Mouse (Mus musculus): ENCODE data around the gene Socs7. TPM values are rescaled to one million over a fixed set of nuclear protein-coding genes. Genes with fewer than 3 reads are reported as not detected.

The Socs7 gene
- polyA plus RNA-seq, 2 experiments, result 2.6 to 13.7 TPM

GRCm38 (mm10) chr11:97343175-97343574 lies 19.2 kb upstream of the Socs7 start:
- H3K4me2 ChIP-seq (replicated peaks; ENCODE audit: low read depth, low read length, severe bottlenecking), result no peak overlapping the region
- no peak overlapping the region for H3K4me3 ChIP-seq (replicated peaks; ENCODE audit: low read length)
- no peak for TF ChIP-seq POLR2A (IDR thresholded peaks at IDR 0.05; ENCODE audit: borderline replicate concordance, extremely low read depth, insufficient read depth, insufficient read length)
- H3K9me3 ChIP-seq (ENCODE audit: control insufficient read depth, low read length), result no peaks in the 10 kb centered on the region
- no peak overlapping the region for H3K27ac ChIP-seq (replicated peaks; ENCODE audit: low read depth, low read length)
- WGBS, result 40% methylated on average over 8 of the region's 8 CpGs
- no peak overlapping the region for H3K9ac ChIP-seq (ENCODE audit: low read depth, low read length, severe bottlenecking)
- no peak for DNase-seq (ENCODE audit: low spot score)
- no peaks in the 10 kb centered on the region for H3K27me3 ChIP-seq (ENCODE audit: control insufficient read depth, insufficient read depth, low read length)
- no peaks in the 10 kb centered on the region for H3K36me3 ChIP-seq (ENCODE audit: control insufficient read depth, insufficient read depth, low read length)
- H3K4me1 ChIP-seq (ENCODE audit: control insufficient read depth, insufficient read depth, low read length), result peaks cover 10% of the 10 kb centered on the region
- ATAC-seq (ENCODE audit: low FRiP score, low read depth), result no peak

- Histone ChIP-seq H3K9ac (ENCODE audit: low read depth, low read length, severe bottlenecking) (no peak overlapping the region), H3K4me2 (replicated peaks; ENCODE audit: low read depth, low read length, severe bottlenecking) (no peak overlapping the region), H3K36me3 (ENCODE audit: control insufficient read depth, insufficient read depth, low read length) (no peaks in the 10 kb centered on the region), H3K4me1 (ENCODE audit: control insufficient read depth, insufficient read depth, low read length) (peaks cover 6% of the 10 kb centered on the region), H3K27ac (replicated peaks; ENCODE audit: low read depth, low read length) (no peak overlapping the region), H3K9me3 (ENCODE audit: control insufficient read depth, low read length) (no peaks in the 10 kb centered on the region), H3K27me3 (ENCODE audit: control insufficient read depth, insufficient read depth, low read length) (no peaks in the 10 kb centered on the region), H3K4me3 (replicated peaks; ENCODE audit: low read length) (no peak overlapping the region)
- 29% methylated on average over 17 of the region's 17 CpGs for WGBS
- TF ChIP-seq POLR2A (IDR thresholded peaks at IDR 0.05; ENCODE audit: borderline replicate concordance, extremely low read depth, insufficient read depth, insufficient read length), result no peak
- ATAC-seq (ENCODE audit: low FRiP score, low read depth) (no peak), DNase-seq (ENCODE audit: low spot score) (no peak)
These were observed 18.7 kb upstream of the Socs7 start for GRCm38 (mm10) chr11:97343619-97344018.

GRCm38 (mm10) chr11:97345446-97345845 lies 16.9 kb upstream of the Socs7 start:
- no peak overlapping the region for H3K4me3 ChIP-seq (replicated peaks; ENCODE audit: low read length)
- H3K9ac ChIP-seq (ENCODE audit: low read depth, low read length, severe bottlenecking), result no peak overlapping the region
- H3K27me3 ChIP-seq (ENCODE audit: control insufficient read depth, insufficient read depth, low read length), result no peaks in the 10 kb centered on the region
- no peak for DNase-seq (ENCODE audit: low spot score)
- no peak overlapping the region for H3K4me2 ChIP-seq (replicated peaks; ENCODE audit: low read depth, low read length, severe bottlenecking)
- H3K4me1 ChIP-seq (ENCODE audit: control insufficient read depth, insufficient read depth, low read length), result peaks cover 10% of the 10 kb centered on the region
- TF ChIP-seq POLR2A (IDR thresholded peaks at IDR 0.05; ENCODE audit: borderline replicate concordance, extremely low read depth, insufficient read depth, insufficient read length), result no peak
- ATAC-seq (ENCODE audit: low FRiP score, low read depth), result no peak
- H3K27ac ChIP-seq (replicated peaks; ENCODE audit: low read depth, low read length), result no peak overlapping the region
- 65% methylated on average over 10 of the region's 10 CpGs for WGBS
- no peaks in the 10 kb centered on the region for H3K9me3 ChIP-seq (ENCODE audit: control insufficient read depth, low read length)
- H3K36me3 ChIP-seq (ENCODE audit: control insufficient read depth, insufficient read depth, low read length), result no peaks in the 10 kb centered on the region

- Histone ChIP-seq H3K9me3 (ENCODE audit: control insufficient read depth, low read length) (no peaks in the 10 kb centered on the region), H3K27me3 (ENCODE audit: control insufficient read depth, insufficient read depth, low read length) (no peaks in the 10 kb centered on the region), H3K36me3 (ENCODE audit: control insufficient read depth, insufficient read depth, low read length) (no peaks in the 10 kb centered on the region), H3K9ac (ENCODE audit: low read depth, low read length, severe bottlenecking) (no peak overlapping the region), H3K4me2 (replicated peaks; ENCODE audit: low read depth, low read length, severe bottlenecking) (no peak overlapping the region), H3K27ac (replicated peaks; ENCODE audit: low read depth, low read length) (no peak overlapping the region), H3K4me1 (ENCODE audit: control insufficient read depth, insufficient read depth, low read length) (peaks cover 11% of the 10 kb centered on the region), H3K4me3 (replicated peaks; ENCODE audit: low read length) (no peak overlapping the region)
- DNase-seq (ENCODE audit: low spot score) (no peak), ATAC-seq (ENCODE audit: low FRiP score, low read depth) (no peak)
- WGBS, result 83% methylated on average over 9 of the region's 9 CpGs
- TF ChIP-seq POLR2A (IDR thresholded peaks at IDR 0.05; ENCODE audit: borderline replicate concordance, extremely low read depth, insufficient read depth, insufficient read length), result no peak
These were observed 16.0 kb upstream of the Socs7 start for GRCm38 (mm10) chr11:97346383-97346782.

- Histone ChIP-seq H3K9ac (ENCODE audit: low read depth, low read length, severe bottlenecking) (no peak overlapping the region), H3K27me3 (ENCODE audit: control insufficient read depth, insufficient read depth, low read length) (no peaks in the 10 kb centered on the region), H3K4me2 (replicated peaks; ENCODE audit: low read depth, low read length, severe bottlenecking) (no peak overlapping the region), H3K9me3 (ENCODE audit: control insufficient read depth, low read length) (no peaks in the 10 kb centered on the region), H3K4me1 (ENCODE audit: control insufficient read depth, insufficient read depth, low read length) (peaks cover 11% of the 10 kb centered on the region), H3K36me3 (ENCODE audit: control insufficient read depth, insufficient read depth, low read length) (no peaks in the 10 kb centered on the region), H3K27ac (replicated peaks; ENCODE audit: low read depth, low read length) (no peak overlapping the region), H3K4me3 (replicated peaks; ENCODE audit: low read length) (no peak overlapping the region)
- DNase-seq (ENCODE audit: low spot score), result no peak
- WGBS, result 77% methylated on average over 9 of the region's 9 CpGs
- no peak for ATAC-seq (ENCODE audit: low FRiP score, low read depth)
- TF ChIP-seq POLR2A (IDR thresholded peaks at IDR 0.05; ENCODE audit: borderline replicate concordance, extremely low read depth, insufficient read depth, insufficient read length), result no peak
These were observed 15.1 kb upstream of the Socs7 start for GRCm38 (mm10) chr11:97347291-97347690.

- Histone ChIP-seq H3K9ac (ENCODE audit: low read depth, low read length, severe bottlenecking) (no peak overlapping the region), H3K4me3 (replicated peaks; ENCODE audit: low read length) (no peak overlapping the region), H3K27me3 (ENCODE audit: control insufficient read depth, insufficient read depth, low read length) (no peaks in the 10 kb centered on the region), H3K4me2 (replicated peaks; ENCODE audit: low read depth, low read length, severe bottlenecking) (no peak overlapping the region), H3K36me3 (ENCODE audit: control insufficient read depth, insufficient read depth, low read length) (no peaks in the 10 kb centered on the region), H3K27ac (replicated peaks; ENCODE audit: low read depth, low read length) (no peak overlapping the region), H3K4me1 (ENCODE audit: control insufficient read depth, insufficient read depth, low read length) (peaks cover 11% of the 10 kb centered on the region), H3K9me3 (ENCODE audit: control insufficient read depth, low read length) (no peaks in the 10 kb centered on the region)
- 20% methylated on average over 2 of the region's 2 CpGs for WGBS
- no peak for TF ChIP-seq POLR2A (IDR thresholded peaks at IDR 0.05; ENCODE audit: borderline replicate concordance, extremely low read depth, insufficient read depth, insufficient read length)
- ATAC-seq (ENCODE audit: low FRiP score, low read depth) (peak; percentile 55; the same call in 1 of the 2 replicates), DNase-seq (ENCODE audit: low spot score) (peak; percentile 86)
These were observed 12.3 kb upstream of the Socs7 start for GRCm38 (mm10) chr11:97350035-97350434.

All from limb, embryonic 14.5 days (tissue).